Mouse (Mus musculus) stomach, postnatal 0 days (tissue): ENCODE measurements at regions not wholly inside any gene's neighbourhood (a gene's known extent, or its start where the extent isn't known, plus 50 kb on each side); places are given as distances from the start of the nearest gene placed in this dataset.

Source experiments
- CTCF ChIP-seq: IDR thresholded peaks from 2 replicates; pipeline ENCODE4 v1.5.1; 2016; ENCODE audit warnings: antibody characterized with exemption, low read depth, mild to moderate bottlenecking, moderate library complexity
- EP300 ChIP-seq: optimal IDR thresholded peaks from 2 replicates; pipeline ENCODE3; 2016; ENCODE audit warnings: antibody characterized with exemption

- TF ChIP-seq CTCF (no peak), EP300 (no peak)
These were observed 494.8 kb upstream of the Mpdz start for GRCm38 (mm10) chr4:81937384-81937783.
